Mouse (Mus musculus) hindbrain, postnatal 0 days (tissue): ENCODE results near the gene Pop7. TPM values are rescaled to one million over a fixed set of nuclear protein-coding genes. Genes with fewer than 3 reads are reported as not detected.

Source experiments
- ATAC-seq: fragments of 200-750 bp; cut with Nextera tagmentation; 2 replicates; pipeline ENCODE4 v1.8.0; 2017; ENCODE audit warnings: mild to moderate bottlenecking, moderate TSS enrichment, moderate library complexity
- DNase-seq: peaks from one replicate; pipeline ENCODE4 v3.0.0-alpha.2; 2015; ENCODE audit warnings: low spot score
- H3K27ac ChIP-seq: fragments of 300-500 bp; sonication (generic); 2 replicates; pipeline ENCODE4 v1.5.1; 2014; ENCODE audit warnings: mild to moderate bottlenecking
- H3K27me3 ChIP-seq: fragments of 300-500 bp; sonication (generic); 2 replicates; pipeline ENCODE4 v1.6.1; 2014; ENCODE audit warnings: low read length, mixed read lengths; ENCODE audit not compliant: insufficient read depth
- H3K36me3 ChIP-seq: fragments of 300-500 bp; sonication (generic); 2 replicates; pipeline ENCODE4 v1.6.1; 2014; ENCODE audit warnings: low read length, mixed read lengths; ENCODE audit not compliant: insufficient read depth
- H3K4me1 ChIP-seq: fragments of 300-500 bp; sonication (generic); 2 replicates; pipeline ENCODE4 v1.6.1; 2014; ENCODE audit warnings: antibody characterized with exemption, low read length, mixed read lengths; ENCODE audit not compliant: insufficient read depth
- H3K4me2 ChIP-seq: fragments of 300-500 bp; sonication (generic); 2 replicates; pipeline ENCODE4 v1.6.1; 2014; ENCODE audit warnings: low read depth, mild to moderate bottlenecking, low read length, moderate library complexity, mixed read lengths
- H3K4me3 ChIP-seq: fragments of 300-500 bp; sonication (generic); 2 replicates; pipeline ENCODE4 v1.5.1; 2014; ENCODE audit warnings: low read length
- H3K9ac ChIP-seq: fragments of 300-500 bp; sonication (generic); replicated peaks from 2 replicates; pipeline ENCODE4 v1.6.1; 2014; ENCODE audit warnings: mild to moderate bottlenecking, low read length, moderate library complexity, mixed read lengths
- H3K9me3 ChIP-seq: fragments of 300-500 bp; sonication (generic); 2 replicates; pipeline ENCODE4 v1.6.1; 2016; ENCODE audit warnings: low read length, mixed read lengths
- CTCF ChIP-seq: IDR thresholded peaks from 2 replicates; pipeline ENCODE4 v1.5.1; 2016; ENCODE audit warnings: antibody characterized with exemption, control low read depth, low read depth
- WGBS: fragments of 180-500 bp; shearing (Covaris S2); extraction: QIAGEN DNeasy Blood & Tissue Kit; methylation state at CpG from one replicate; pipeline ENCODE4 v1.1.7; 2014; 5-methylcytosine and 5-hydroxymethylcytosine counted together
- microRNA-seq, 2 experiments: library from miRNA; unstranded; fragments of <30 nt; microRNA quantifications; one replicate each; pipeline ENCODE4; 2016
- polyA plus RNA-seq: library from polyadenylated mRNA; unstranded; fragments of >200 nt; fragmentation: Nextera tagmentation; extraction: Ambion mirVana; gene quantifications from 2 replicates; pipeline ENCODE4 v1.2.1, GENCODE M21; 2015
- total RNA-seq: library from RNA; depleted of rRNA; stranded (reverse); fragments of >200 nt; gene quantifications from 2 replicates; pipeline ENCODE4 v1.2.3, GENCODE M21; 2014; rRNA removed

Pop7 gene
- total and polyA plus RNA-seq, 2 experiments from 2014 or later, result 83.5 to 85.3 TPM

- no peak overlapping the region for H3K9ac ChIP-seq
- DNase-seq, result no peak
- H3K4me2 ChIP-seq, result no peak overlapping the region
- no peak overlapping the region for H3K27ac ChIP-seq
- 94% methylated on average over 6 of the region's 6 CpGs for WGBS
- no peaks in the 10 kb centered on the region for H3K27me3 ChIP-seq
- H3K4me1 ChIP-seq, result no peaks in the 10 kb centered on the region
- no peaks in the 10 kb centered on the region for H3K9me3 ChIP-seq
- H3K36me3 ChIP-seq, result no peaks in the 10 kb centered on the region
- no peak for TF ChIP-seq CTCF
- no peak overlapping the region for H3K4me3 ChIP-seq
- ATAC-seq, result no peak
Measured at GRCm38 (mm10) chr5:137466946-137467345, 35.4 kb downstream of the Pop7 start.

GRCm38 (mm10) chr5:137465049-137465448 is 37.3 kb downstream of the Pop7 start:
- no peak overlapping the region for H3K4me2 ChIP-seq
- H3K9ac ChIP-seq, result no peak overlapping the region
- H3K4me1 ChIP-seq, result no peaks in the 10 kb centered on the region
- H3K36me3 ChIP-seq, result no peaks in the 10 kb centered on the region
- no peak overlapping the region for H3K27ac ChIP-seq
- 37% methylated on average over 3 of the region's 3 CpGs for WGBS
- TF ChIP-seq CTCF, result peak; percentile 63
- H3K9me3 ChIP-seq, result no peaks in the 10 kb centered on the region
- DNase-seq (peak; percentile 51), ATAC-seq (0 out of 2 replicates have a peak, but pooled peaks have one; percentile 27)
- H3K27me3 ChIP-seq, result no peaks in the 10 kb centered on the region
- H3K4me3 ChIP-seq, result no peak overlapping the region

- Histone ChIP-seq H3K9ac (no peak overlapping the region), H3K27ac (no peak overlapping the region), H3K4me1 (no peaks in the 10 kb centered on the region), H3K36me3 (no peaks in the 10 kb centered on the region), H3K9me3 (no peaks in the 10 kb centered on the region), H3K4me3 (no peak overlapping the region), H3K4me2 (no peak overlapping the region), H3K27me3 (no peaks in the 10 kb centered on the region)
- WGBS, result 64% methylated on average over 7 of the region's 7 CpGs
- no peak for TF ChIP-seq CTCF
- no peak for ATAC-seq
- DNase-seq, result no peak
Measured at GRCm38 (mm10) chr5:137455866-137456591, 46.3 kb downstream of the Pop7 start.

GRCm38 (mm10) chr5:137455206-137455605 is 47.1 kb downstream of the Pop7 start:
- no peak overlapping the region for H3K4me2 ChIP-seq
- H3K4me1 ChIP-seq, result no peaks in the 10 kb centered on the region
- H3K9ac ChIP-seq, result no peak overlapping the region
- ATAC-seq, result no peak
- H3K27me3 ChIP-seq, result no peaks in the 10 kb centered on the region
- no peak for DNase-seq
- H3K27ac ChIP-seq, result no peak overlapping the region
- no peaks in the 10 kb centered on the region for H3K9me3 ChIP-seq
- no peaks in the 10 kb centered on the region for H3K36me3 ChIP-seq
- 84% methylated on average over 6 of the region's 6 CpGs for WGBS
- TF ChIP-seq CTCF, result no peak
- no peak overlapping the region for H3K4me3 ChIP-seq

Small RNA genes lying within 50 kb of the gene (microRNA-seq; reads per million reads assigned to microRNA genes)
- 1.8 to 3.2 reads per million in 2 experiments for gene Mir6418

Other genes starting within 250 kb of the Pop7 start
- 210 and 219 TPM in 2 replicates for gene Ache, start 215.0 kb downstream of the Pop7 start, total RNA-seq
- gene Ache, start 215.0 kb downstream of the Pop7 start, polyA plus RNA-seq, result 151 and 157 TPM in 2 replicates
- 35.5 TPM in 2 replicates for gene Ufsp1, start 207.9 kb downstream of the Pop7 start, total RNA-seq
- 32.1 and 33.3 TPM in 2 replicates for gene Ufsp1, start 207.9 kb downstream of the Pop7 start, polyA plus RNA-seq
- gene Srrt, start 194.8 kb downstream of the Pop7 start, total RNA-seq, result 82.9 and 98.9 TPM in 2 replicates
- gene Srrt, start 194.8 kb downstream of the Pop7 start, polyA plus RNA-seq, result 55.5 and 57.0 TPM in 2 replicates
- 14.3 and 15.0 TPM in 2 replicates for gene Trip6, start 188.1 kb downstream of the Pop7 start, total RNA-seq
- 13.9 and 15.5 TPM in 2 replicates for gene Trip6, start 188.1 kb downstream of the Pop7 start, polyA plus RNA-seq
- gene Slc12a9, start 168.9 kb downstream of the Pop7 start, total RNA-seq, result 32.6 and 41.3 TPM in 2 replicates
- 27.3 and 27.6 TPM in 2 replicates for gene Slc12a9, start 168.9 kb downstream of the Pop7 start, polyA plus RNA-seq
- gene Ephb4, start 152.4 kb downstream of the Pop7 start, total RNA-seq, result 18.3 and 18.9 TPM in 2 replicates
- 4.8 and 5.5 TPM in 2 replicates for gene Ephb4, start 152.4 kb downstream of the Pop7 start, polyA plus RNA-seq
- 0.43 and 1.6 TPM in 2 replicates for gene Zan, start 25.5 kb downstream of the Pop7 start, total RNA-seq
- 0.15 and 0.25 TPM in 2 replicates for gene Zan, start 25.5 kb downstream of the Pop7 start, polyA plus RNA-seq
- 20.3 and 21.4 TPM in 2 replicates for gene Gigyf1, start 16.0 kb upstream of the Pop7 start, total RNA-seq
- 15.1 and 16.2 TPM in 2 replicates for gene Gigyf1, start 16.0 kb upstream of the Pop7 start, polyA plus RNA-seq
- gene Epo, start 30.7 kb upstream of the Pop7 start, total RNA-seq, result not detected in 2 replicates
- not detected in 2 replicates for gene Epo, start 30.7 kb upstream of the Pop7 start, polyA plus RNA-seq
- gene Gnb2, start 31.0 kb upstream of the Pop7 start, total RNA-seq, result 1,135 and 1,251 TPM in 2 replicates
- gene Gnb2, start 31.0 kb upstream of the Pop7 start, polyA plus RNA-seq, result 570 and 592 TPM in 2 replicates
- gene Actl6b, start 51.0 kb upstream of the Pop7 start, total RNA-seq, result 192 and 253 TPM in 2 replicates
- 204 and 207 TPM in 2 replicates for gene Actl6b, start 51.0 kb upstream of the Pop7 start, polyA plus RNA-seq
- gene Tfr2, start 67.3 kb upstream of the Pop7 start, total RNA-seq, result 11.1 and 24.2 TPM in 2 replicates
- gene Tfr2, start 67.3 kb upstream of the Pop7 start, polyA plus RNA-seq, result 13.5 and 13.7 TPM in 2 replicates
- 10.9 and 13.3 TPM in 2 replicates for gene Mospd3, start 98.5 kb upstream of the Pop7 start, total RNA-seq
- 57.3 and 66.7 TPM in 2 replicates for gene Mospd3, start 98.5 kb upstream of the Pop7 start, polyA plus RNA-seq
- gene Pcolce, start 111.3 kb upstream of the Pop7 start, total RNA-seq, result 22.3 and 26.2 TPM in 2 replicates
- gene Pcolce, start 111.3 kb upstream of the Pop7 start, polyA plus RNA-seq, result 21.5 and 22.0 TPM in 2 replicates
- 0.25 and 0.26 TPM in 2 replicates for gene Fbxo24, start 126.5 kb upstream of the Pop7 start, total RNA-seq
- 0.18 TPM in 1 of 2 replicates, not detected in the other for gene Fbxo24, start 126.5 kb upstream of the Pop7 start, polyA plus RNA-seq
- 9.6 and 10.4 TPM in 2 replicates for gene Lrch4, start 126.6 kb upstream of the Pop7 start, total RNA-seq
- gene Lrch4, start 126.6 kb upstream of the Pop7 start, polyA plus RNA-seq, result 12.3 and 14.6 TPM in 2 replicates
- 3.4 and 4.1 TPM in 2 replicates for gene Gm20605, start 126.7 kb upstream of the Pop7 start, total RNA-seq
- gene Gm20605, start 126.7 kb upstream of the Pop7 start, polyA plus RNA-seq, result 4.1 and 5.3 TPM in 2 replicates
- 0.97 and 5.2 TPM in 2 replicates for gene Sap25, start 138.8 kb upstream of the Pop7 start, total RNA-seq
- gene Sap25, start 138.8 kb upstream of the Pop7 start, polyA plus RNA-seq, result 2.9 and 3.7 TPM in 2 replicates
- 0.40 and 1.4 TPM in 2 replicates for gene Irs3, start 143.2 kb upstream of the Pop7 start, total RNA-seq
- gene Irs3, start 143.2 kb upstream of the Pop7 start, polyA plus RNA-seq, result 0.36 and 0.39 TPM in 2 replicates
- 18.7 and 27.0 TPM in 2 replicates for gene Agfg2, start 182.2 kb upstream of the Pop7 start, total RNA-seq
- gene Agfg2, start 182.2 kb upstream of the Pop7 start, polyA plus RNA-seq, result 16.4 and 17.5 TPM in 2 replicates
- 192 and 215 TPM in 2 replicates for gene Nyap1, start 239.1 kb upstream of the Pop7 start, total RNA-seq
- gene Nyap1, start 239.1 kb upstream of the Pop7 start, polyA plus RNA-seq, result 30.0 and 33.2 TPM in 2 replicates
- 383 and 444 TPM in 2 replicates for gene Tsc22d4, start 243.2 kb upstream of the Pop7 start, total RNA-seq
- 251 and 270 TPM in 2 replicates for gene Tsc22d4, start 243.2 kb upstream of the Pop7 start, polyA plus RNA-seq